Mouse (Mus musculus) brain, embryonic 18.5 days (tissue): ENCODE data around the gene Hnrnpa2b1.
"Not testable (repeated sequence)": the region's sequence is repeated elsewhere in the genome, so short reads cannot be mapped to it uniquely, and the experiment has no call there.

Source experiments
- DNase-seq: peaks from one replicate; pipeline ENCODE4 v3.0.0-alpha.2; 2012; ENCODE audit warnings: low read depth, low spot score

The Hnrnpa2b1 gene

GRCm38 (mm10) chr6:51469715-51470310 is at the start of gene Hnrnpa2b1:
Gene Hnrnpa2b1, minus strand, starts transcription at chr6:51469894.
- DNase-seq = peak; percentile 97

GRCm38 (mm10) chr6:51514860-51515259 is 45.2 kb upstream of the Hnrnpa2b1 start:
- DNase-seq = no peak

GRCm38 (mm10) chr6:51513745-51514144 is 44.1 kb upstream of the Hnrnpa2b1 start:
- no peak for DNase-seq

GRCm38 (mm10) chr6:51510946-51511345 is 41.3 kb upstream of the Hnrnpa2b1 start:
- no peak for DNase-seq

GRCm38 (mm10) chr6:51510094-51510493 is 40.4 kb upstream of the Hnrnpa2b1 start:
- no peak for DNase-seq

GRCm38 (mm10) chr6:51508750-51509648 is 39.3 kb upstream of the Hnrnpa2b1 start:
- no peak for DNase-seq

- no peak for DNase-seq
Observed at GRCm38 (mm10) chr6:51507556-51507955, 37.9 kb upstream of the Hnrnpa2b1 start.

- no peak for DNase-seq
Observed at GRCm38 (mm10) chr6:51505671-51506070, 36.0 kb upstream of the Hnrnpa2b1 start.

- no peak for DNase-seq
Observed at GRCm38 (mm10) chr6:51497321-51498111, 27.8 kb upstream of the Hnrnpa2b1 start.

GRCm38 (mm10) chr6:51489787-51490186 is 20.1 kb upstream of the Hnrnpa2b1 start:
- no peak for DNase-seq

- no peak for DNase-seq
Observed at GRCm38 (mm10) chr6:51486731-51487130, 17.0 kb upstream of the Hnrnpa2b1 start.

GRCm38 (mm10) chr6:51486076-51486710 is 16.5 kb upstream of the Hnrnpa2b1 start:
- DNase-seq = no peak

- DNase-seq = no peak
Observed at GRCm38 (mm10) chr6:51485646-51486045, 16.0 kb upstream of the Hnrnpa2b1 start.

- DNase-seq = not testable (repeated sequence)
Observed at GRCm38 (mm10) chr6:51484556-51484955, 14.9 kb upstream of the Hnrnpa2b1 start.

GRCm38 (mm10) chr6:51483861-51484260 is 14.2 kb upstream of the Hnrnpa2b1 start:
- no peak for DNase-seq

GRCm38 (mm10) chr6:51481548-51481947 is 11.9 kb upstream of the Hnrnpa2b1 start:
- DNase-seq = no peak

- DNase-seq = no peak
Observed at GRCm38 (mm10) chr6:51479136-51479731, 9.5 kb upstream of the Hnrnpa2b1 start.

GRCm38 (mm10) chr6:51472213-51472612 is 2.5 kb upstream of the Hnrnpa2b1 start:
- DNase-seq = no peak

- DNase-seq = no peak
Observed at GRCm38 (mm10) chr6:51471782-51472181, 2.1 kb upstream of the Hnrnpa2b1 start.

GRCm38 (mm10) chr6:51471179-51471505 is 1.4 kb upstream of the Hnrnpa2b1 start:
- no peak for DNase-seq
